Mouse (Mus musculus): ENCODE measurements around the gene Gm17304.
A peak's percentile ranks its signal among the peaks of the same experiment; 100 is the strongest.

Gm17304 gene

DNA sequence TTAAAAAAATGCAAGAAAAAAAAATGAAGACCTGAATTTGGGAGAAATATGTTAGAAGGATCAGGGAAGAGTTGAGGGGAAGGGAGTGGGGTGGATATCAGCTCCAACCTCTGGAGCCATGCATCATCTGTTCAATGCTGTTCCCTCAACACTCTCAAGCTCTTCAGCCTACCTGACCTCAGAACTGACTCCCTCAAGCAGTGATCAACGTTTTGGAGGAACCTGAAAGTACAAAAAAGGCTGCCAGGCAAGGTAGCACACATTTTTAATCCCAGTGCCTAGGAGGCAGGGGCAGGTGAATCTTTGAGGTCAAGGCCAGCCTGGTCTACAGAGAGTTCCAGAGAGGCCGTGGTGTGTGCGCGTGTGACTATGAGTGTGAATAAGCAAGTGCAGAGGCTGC is at the start of gene Gm17304:
TSS of gene Gm17304 (plus strand) at position 301 of the 400 bp plus-strand sequence.
- DNase-seq: no peak

DNA sequence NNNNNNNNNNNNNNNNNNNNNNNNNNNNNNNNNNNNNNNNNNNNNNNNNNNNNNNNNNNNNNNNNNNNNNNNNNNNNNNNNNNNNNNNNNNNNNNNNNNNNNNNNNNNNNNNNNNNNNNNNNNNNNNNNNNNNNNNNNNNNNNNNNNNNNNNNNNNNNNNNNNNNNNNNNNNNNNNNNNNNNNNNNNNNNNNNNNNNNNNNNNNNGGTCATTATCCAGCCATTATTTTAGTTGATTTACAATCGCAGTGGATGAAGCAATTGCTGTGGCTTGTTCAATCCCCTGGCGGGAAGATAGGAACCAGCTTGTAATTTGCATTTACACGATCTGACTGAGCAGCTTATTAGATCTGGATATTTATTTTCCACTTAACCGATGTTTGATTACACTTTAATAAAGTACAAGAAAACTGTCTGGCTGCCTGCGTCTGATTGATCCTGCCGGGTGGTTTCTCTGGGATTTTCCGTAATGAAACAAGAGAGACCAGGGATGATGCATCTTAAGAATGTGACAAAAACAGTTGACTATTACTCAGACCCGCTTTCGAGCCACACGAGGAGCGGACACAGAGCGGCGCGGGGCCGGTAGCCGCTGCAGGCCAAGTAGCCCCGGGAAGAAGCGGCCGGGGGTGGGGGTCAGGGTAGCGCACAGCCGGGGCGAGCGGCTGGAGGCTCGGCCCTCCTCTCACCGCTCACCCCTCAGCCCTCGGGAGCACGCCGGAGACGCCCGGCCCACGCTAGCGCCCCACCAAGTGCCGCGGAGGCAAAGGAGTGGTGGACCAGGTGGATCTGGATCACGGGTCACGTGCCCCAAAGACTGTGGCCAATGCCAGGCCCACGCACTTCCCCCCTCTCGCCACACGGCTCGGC is 48.0 kb upstream of the Gm17304 start:
- DNase-seq: peak; percentile 73

DNA sequence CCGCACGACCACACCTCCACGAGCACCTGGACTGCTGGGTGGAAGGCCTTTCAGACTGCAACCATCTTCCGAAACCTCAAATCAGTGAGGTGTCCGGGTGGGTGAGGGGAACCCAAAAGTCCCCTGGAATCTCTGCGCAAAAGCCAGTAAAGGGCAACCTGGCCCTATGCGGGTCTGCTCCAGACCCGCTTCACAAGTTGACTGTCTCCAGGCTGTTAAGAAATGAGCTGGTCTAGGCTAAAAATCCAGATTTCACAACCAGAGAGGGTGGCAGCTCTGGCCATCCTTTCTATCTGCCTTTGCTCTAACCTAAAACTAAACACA is 47.4 kb upstream of the Gm17304 start:
- DNase-seq: no peak

DNA sequence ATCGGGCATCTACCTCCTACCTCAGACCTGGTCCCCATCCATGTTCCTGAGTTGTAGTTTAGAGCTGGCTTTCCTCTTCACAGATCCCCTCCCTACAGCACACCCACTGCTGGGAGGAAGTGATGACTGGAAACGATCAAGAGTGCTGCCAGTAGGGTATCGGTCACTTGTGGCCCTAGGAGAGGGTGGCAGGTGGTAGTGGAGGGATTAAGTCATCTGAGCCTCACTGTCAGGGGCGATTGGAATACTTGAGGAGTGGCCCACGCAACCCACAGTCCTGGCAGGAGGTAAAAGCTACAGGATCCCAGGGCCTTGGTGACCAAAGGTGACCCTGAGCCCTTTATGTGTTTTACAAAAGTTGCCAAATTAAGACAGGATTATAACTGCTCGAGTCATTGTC is 42.9 kb upstream of the Gm17304 start:
- no peak for DNase-seq

DNA sequence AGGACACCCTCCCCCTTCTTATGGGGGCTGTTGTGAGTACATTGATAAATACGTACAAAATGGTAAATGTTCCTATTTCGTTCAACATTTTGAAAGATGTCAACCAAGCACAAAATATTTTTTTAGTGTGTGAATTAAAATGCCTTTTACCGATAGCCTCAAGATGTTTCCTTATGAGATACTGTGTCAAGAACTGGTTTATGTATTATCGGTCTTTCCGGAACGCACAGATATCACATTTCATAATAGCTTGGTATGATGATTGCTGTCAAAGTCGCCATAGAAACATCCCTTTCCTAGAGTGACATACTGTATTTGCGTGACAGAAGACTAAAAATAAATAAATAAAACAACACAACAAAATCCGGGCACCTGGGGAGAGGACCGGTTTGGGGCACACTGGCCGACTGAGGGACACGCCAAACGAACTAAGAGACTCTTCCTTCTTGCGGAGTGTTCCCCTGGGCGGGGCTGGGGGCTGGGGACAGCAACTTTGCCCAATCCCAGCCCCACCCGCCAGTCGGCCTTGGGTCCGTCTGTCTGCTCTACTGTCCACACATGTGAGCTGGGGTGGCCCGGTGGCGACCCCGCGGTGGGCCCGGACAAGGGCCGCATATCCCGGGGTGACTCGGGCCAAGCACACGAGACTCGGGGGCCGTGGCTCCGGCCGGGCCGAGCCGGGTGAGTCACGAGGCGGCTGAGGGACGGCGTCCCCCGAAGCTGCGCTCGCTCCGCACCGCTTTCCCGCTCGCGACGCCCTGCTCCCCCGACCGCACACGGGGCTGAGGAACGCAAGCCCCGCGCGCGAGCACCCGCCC is 34.9 kb upstream of the Gm17304 start:
- DNase-seq: peak; percentile 54

DNA sequence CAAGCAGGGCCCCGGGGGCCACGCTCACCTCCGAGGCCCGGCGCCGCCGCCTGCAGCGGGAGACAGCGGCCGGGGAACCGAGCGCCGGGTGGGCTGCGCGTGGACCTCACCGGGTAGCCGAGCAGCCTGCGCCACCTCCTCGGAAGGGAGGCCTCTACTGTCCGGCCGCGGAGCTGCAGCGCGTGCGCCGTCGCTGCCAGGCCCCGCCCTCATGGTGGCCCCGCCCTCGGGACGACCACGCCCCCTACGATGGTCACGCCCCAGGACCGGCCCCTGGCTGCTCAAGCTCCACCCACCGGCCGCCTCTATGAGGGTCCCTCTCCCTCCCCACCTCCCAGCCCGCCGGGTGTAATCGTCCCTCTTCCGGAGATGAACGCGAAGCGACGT is 34.3 kb upstream of the Gm17304 start:
- peak; percentile 95 for DNase-seq

DNA sequence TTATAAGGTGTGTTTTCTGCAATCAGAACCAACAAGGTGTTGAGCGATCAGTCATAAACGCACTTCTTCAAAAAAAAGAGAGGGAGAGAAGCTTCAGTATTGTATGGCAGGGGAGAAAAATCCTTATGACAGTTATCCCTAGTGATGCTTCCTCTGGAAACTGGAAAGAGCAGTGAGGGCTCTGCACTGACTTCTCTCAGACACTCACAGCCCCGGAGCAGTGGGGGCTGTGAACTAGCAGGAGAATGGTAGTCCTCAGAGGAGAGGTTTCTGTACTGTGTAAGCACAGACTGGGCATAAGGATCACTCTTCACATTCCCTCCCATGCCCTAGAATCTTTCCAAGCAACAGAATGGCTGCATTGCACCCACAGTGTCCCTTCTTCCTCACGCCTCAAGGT is 33.8 kb upstream of the Gm17304 start:
- no peak for DNase-seq

DNA sequence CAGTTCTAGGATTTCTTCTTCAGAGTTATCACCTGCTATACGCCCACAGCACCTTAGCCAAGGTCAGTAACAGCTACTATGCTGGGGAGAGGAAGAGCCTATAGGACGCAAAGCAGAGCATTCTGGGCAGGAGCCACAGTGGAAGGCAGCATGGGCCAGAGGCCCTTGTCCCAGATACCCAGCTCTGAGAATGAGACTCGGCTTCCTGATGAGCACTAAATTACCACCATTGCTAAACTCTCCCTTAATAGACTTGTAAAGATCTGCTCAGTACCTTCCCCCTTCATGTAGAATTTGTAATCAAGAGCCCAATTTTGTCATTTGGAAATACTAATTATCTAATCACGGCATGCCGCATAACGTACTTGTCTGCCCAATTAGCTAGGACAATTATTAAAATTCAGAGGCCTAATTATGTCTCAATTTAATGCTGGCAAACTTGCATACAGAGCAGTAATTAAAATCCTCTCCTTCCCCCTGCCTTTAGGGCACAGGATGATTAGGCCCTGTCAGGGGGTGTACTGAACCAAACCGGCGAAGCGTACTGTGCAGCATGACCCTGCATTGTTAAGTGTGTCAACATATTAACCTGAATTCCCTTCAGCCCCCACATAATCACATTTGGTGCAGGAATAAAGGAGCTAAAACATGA is 31.5 kb upstream of the Gm17304 start:
- no peak for DNase-seq

DNA sequence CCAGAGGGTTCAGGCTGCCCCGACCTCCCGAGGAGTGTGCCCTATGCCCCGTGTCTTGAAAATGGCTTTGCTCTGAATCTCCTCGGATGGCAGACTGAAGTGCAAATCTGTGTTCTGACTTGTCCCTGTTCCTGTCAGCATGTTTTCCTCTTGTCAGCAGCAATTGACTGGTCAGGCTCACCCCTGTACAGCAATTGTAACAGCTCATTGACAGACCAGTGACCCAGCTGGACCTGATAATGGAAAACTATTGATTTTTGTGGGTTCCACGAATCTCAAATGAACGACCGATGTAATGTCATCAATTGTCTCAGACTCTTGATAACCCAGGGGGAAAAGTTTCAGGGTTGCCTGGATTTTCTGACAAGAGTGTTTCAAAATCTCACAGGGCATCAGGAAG is 28.0 kb upstream of the Gm17304 start:
- DNase-seq: no peak

DNA sequence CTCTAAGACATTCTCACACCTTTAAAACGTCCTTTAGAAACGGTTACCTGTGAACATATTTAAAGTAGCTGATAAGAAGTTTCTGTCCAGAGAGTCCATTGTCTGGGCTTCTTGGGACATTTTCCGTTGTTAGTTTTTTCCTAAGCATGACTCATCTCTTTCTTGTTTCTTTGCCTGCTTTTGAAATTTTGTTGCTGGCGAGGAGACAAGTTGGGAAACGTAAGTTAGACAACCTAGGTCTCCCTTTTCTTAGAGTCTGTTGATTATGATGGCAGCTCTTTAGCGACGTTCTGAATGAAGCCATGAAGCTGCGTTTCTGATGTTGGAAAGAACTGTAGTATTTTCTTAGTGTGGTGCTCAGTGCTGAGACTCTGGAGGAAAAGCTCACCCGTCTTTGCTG is 19.9 kb upstream of the Gm17304 start:
- DNase-seq: no peak

DNA sequence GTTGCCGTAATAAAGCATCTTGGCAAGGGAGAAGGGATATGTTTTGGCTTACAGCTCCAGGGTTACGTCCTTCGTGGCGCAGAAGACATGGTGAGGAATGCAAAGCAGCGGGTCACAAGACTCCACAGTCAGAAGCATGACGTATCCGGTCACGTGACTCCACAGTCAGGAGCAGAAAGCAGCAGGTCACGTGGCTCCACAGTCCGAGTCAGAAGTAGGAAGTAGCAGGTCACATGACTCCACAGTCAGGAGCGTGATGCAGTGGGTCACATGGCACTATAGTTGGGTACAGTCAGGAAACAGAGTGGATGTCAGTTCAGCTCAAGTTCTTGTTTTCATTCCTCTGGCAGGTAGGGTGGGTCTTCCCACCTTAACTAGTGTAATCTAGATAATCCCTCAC is 19.2 kb upstream of the Gm17304 start:
- no peak for DNase-seq

DNA sequence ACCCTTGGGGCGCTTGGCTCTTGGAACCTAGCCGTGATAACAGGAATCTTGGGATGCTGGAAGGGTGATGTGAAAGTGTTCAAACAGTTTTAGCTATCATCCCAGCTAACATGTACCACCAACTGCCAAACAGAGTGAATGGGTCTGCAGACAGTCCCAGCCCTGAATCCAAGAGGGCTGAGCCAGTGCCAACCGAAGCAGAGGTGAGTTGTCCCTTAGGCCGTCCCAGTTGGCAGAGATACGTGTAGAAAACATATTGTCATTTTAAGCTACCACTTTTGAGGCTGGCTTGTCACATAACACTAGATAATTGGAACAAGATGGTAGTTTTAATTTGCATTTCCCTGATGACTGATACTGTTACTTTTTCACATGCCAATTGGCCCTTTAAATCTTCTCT is 18.2 kb upstream of the Gm17304 start:
- DNase-seq: no peak

DNA sequence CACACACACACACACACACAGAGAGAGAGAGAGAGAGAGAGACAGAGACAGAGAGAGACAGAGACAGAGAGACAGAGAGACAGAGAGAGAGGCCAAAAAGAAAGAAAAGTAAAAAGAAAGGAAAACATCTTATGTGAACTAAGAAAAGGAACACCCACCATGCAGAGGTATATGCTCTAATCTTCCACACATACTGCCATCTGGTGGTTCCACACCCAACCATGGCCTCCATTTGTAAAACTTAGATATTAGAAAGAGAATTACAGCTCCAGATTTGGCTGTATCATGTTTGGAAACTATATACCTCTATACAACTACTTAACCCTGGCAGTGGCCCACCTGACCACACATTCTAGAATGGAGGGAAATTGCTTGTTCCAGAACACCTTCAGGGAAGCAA is 14.5 kb upstream of the Gm17304 start:
- DNase-seq: no peak

DNA sequence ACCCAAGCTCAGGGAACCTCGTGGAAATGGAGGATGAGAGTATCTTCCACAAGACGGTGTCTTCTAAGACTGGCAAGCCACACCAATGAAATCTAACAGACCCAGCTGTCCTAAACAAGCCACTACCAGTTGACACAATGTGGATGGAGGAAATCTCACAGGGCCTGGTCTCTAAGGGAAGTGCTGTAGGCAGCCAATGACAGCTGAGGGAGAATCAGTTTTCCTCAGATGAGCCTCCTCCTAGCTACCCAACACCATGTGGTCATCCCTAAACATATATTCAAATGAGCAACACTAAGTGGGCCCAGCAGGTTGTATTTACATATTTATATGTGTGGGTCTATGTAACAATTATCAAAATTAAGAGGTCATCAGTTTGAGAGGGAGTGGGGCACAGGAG is 11.4 kb upstream of the Gm17304 start:
- DNase-seq: no peak

DNA sequence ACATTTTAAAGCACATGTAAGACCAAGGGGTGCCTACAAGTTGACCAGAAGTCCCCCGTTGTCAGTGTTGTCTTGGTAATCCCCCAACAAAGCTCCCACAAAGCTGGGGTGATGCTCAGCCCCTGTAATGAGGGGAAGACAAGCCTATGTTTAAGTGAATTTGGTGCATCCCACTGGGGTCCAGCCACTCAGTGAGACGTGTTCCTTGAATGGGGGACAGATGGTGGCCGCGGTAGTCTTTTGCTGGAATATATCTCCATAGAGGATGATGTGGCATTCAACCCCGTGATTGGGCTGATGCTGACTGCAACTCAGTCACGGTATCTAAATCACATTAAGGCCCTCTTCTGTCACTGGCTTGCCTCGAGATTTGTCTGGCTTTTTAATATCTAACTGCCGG is 9.4 kb upstream of the Gm17304 start:
- DNase-seq: no peak

DNA sequence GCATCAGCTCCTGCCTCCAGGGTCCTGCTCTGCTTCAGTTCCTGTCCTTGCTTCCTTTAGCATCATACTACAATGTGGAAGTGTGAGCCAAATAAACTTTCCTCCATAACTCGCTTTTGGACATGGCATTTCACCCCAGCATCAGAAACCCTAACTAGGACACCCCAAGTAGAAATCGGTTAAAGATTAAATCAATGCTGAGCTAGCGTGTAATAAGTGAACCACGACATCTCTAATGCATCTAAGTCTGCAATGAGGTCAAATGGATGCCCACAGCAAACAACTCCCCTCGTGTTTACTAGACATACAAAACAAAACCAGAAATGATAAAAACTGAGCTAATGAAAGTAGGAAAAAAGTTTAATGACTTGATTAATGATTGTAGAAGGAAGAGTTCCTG is 4.5 kb upstream of the Gm17304 start:
- DNase-seq: no peak

DNA sequence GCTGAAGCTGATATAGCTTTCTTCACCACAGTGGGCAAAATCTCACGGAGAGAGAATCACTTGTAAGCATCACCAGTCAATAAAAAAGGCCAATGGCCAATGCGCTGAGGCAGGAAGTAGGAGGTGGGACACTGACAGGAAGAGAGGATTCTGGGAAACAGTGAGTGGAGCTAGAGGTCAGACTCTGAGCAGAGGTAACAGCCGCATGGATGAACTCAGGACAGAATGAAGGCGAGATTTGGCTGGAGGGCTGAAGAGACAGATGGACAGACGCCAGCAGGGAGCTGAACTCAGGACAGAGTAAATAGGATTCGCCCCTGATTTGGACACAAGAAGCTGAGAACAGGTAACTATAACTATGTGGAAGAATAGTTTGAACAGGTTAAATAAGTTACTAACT is 3.8 kb upstream of the Gm17304 start:
- DNase-seq: no peak

DNA sequence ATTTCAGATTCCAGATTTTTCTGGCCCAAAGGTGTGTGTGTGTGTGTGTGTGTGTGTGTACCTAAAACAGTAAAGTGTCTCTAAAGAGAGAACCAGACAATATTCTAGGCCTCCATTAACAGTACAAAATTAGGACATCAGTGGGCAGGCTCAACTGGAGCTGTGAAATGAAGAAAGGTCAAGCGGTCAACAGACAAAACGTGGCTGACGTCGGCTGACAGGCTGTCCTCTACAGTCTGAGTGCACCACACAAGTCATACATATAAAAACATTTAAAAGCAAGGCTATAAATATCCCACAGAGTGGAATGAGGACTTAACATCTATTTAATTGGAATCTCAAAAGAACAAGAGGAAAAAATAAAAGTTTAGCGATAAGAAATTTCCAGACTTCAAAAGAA is 1.8 kb upstream of the Gm17304 start:
- DNase-seq: no peak

DNA sequence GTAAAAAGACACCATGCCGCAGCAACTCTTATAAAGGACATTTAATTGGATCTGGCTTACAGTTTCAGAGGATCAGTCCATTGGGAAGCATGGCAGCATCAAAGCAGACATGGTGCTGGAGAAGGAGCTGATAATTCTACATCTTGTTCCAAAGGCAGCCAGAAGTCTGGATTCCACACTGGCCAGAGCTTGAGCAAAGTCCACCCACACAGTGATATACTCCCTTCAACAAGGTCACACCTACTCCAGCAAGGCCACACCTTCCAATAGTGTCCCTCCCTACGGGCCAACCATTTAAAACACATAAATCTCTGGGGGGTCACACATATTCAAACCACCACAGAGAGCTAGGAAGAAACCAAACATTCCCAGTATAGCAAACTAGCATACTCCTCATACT is 3.3 kb downstream of the Gm17304 start:
- DNase-seq: no peak

DNA sequence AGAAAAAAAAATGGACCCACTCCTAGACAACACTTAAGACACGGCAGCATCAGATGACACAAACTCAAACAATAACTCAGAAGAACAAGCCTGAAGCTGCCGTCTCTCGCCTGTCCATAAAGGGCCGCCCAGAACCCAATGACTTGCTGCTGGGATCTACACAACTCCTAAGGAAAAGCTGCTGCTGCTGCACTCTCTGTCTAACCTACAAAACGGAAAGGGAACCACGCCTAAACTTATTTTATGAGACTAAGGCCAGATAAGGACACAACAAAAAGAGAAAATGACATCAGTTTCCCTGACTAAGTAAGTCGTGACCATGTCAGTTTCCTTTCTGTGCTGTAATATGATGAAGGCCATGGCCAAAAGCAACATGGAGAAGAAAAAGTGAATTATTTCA is 5.7 kb downstream of the Gm17304 start:
- no peak for DNase-seq

DNA sequence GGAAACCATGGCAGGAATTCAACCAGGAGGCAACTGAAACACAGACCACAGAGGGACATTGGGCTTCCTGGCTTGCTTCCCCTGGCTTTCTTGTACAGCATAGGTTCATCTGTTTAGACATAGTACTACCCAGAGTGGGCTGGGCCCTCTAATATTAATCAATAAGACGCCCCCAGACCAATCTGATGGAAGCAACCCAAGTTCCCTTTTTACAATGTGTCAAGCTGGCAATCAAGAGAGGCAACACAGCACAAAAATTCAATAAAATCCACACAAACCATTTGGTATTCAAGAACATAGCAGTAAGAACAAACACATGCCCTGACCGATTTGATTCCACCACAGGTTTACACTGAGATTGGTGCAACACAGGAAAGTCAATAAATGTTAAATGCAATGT is 6.1 kb downstream of the Gm17304 start:
- no peak for DNase-seq

DNA sequence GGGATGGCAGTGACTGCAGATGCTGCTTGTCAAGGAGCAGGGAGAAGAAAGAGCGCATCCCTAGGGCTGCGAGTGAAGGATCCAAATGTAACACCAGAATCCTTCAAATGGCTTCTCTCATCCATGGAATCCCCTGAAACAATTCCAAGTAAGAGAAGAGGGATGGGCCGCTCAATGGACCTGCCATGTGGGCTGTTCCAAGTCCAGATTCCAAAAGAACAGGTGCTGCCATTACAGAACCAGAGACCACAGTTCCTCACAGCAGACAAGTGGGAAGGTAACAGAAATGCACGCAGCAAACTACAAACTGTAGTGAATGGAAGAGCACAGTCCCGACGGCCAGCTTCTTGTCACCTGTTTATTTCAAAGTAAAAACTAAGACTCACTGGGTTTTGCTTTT is 11.5 kb downstream of the Gm17304 start:
- no peak for DNase-seq

DNA sequence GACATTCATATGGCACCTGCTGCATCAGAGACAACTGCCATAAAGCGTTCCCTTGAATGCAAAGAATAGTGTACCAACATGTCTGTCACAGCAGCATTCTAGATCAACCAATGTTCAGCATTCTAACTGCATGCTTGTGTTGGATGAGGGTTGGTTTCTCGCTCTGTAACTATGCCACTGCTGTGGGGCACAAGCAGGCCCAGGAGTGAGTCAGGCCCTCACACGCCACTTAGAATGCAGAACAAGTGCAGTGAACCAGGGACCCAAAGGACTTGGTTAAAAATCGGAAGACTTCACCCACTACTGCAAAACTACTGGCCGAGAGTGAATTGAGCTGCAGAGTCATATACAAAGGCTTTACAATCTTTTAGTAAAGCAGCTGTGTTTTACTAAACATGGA is 13.3 kb downstream of the Gm17304 start:
- DNase-seq: no peak

DNA sequence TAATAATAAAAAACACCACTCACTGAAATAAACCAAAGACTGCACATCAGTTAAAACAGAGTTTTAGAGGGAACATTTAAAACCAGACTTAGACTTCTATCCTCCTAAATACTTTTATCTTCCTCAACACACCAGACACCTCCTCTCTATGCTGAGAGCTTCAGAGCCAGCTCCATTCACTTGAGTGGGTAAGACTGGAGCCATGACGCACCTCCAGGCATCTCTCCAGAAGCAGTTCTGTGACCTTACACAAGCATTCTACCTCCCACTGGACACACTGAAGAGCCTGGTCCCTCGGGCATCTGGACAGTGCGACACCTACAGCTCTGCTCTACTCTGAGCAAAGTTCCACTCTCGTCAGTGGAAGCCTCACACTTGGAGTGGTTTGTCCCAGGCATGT is 14.4 kb downstream of the Gm17304 start:
- DNase-seq: no peak
